Mouse (Mus musculus) neural tube, embryonic 12.5 days (tissue): Measurements from ENCODE around the gene Phyh. TPM values are rescaled to one million over a fixed set of nuclear protein-coding genes. Genes with fewer than 3 reads are reported as not detected.

Experiments
- ATAC-seq: fragments of 200-750 bp; cut with Nextera tagmentation; 2 replicates; pipeline ENCODE4 v1.8.0; 2017; ENCODE audit warnings: low read depth, mild to moderate bottlenecking, moderate TSS enrichment, moderate library complexity; ENCODE audit not compliant: low FRiP score
- H3K27ac ChIP-seq: fragments of 300-500 bp; sonication (generic); 2 replicates; pipeline ENCODE4 v1.5.1; 2016
- H3K27me3 ChIP-seq: fragments of 300-500 bp; sonication (generic); replicated peaks from 2 replicates; pipeline ENCODE4 v1.6.1; 2016; ENCODE audit warnings: mild to moderate bottlenecking
- H3K36me3 ChIP-seq: fragments of 300-500 bp; sonication (generic); 2 replicates; pipeline ENCODE4 v1.6.1; 2016; ENCODE audit warnings: mild to moderate bottlenecking
- H3K4me1 ChIP-seq: fragments of 300-500 bp; sonication (generic); 2 replicates; pipeline ENCODE4 v1.6.1; 2016
- H3K4me2 ChIP-seq: fragments of 300-500 bp; sonication (generic); replicated peaks from 2 replicates; pipeline ENCODE4 v1.6.1; 2016; ENCODE audit warnings: mild to moderate bottlenecking
- H3K4me3 ChIP-seq: fragments of 300-500 bp; sonication (generic); 2 replicates; pipeline ENCODE4 v1.5.1; 2016
- H3K9ac ChIP-seq: fragments of 300-500 bp; sonication (generic); 2 replicates; pipeline ENCODE4 v1.6.1; 2016; ENCODE audit warnings: mild to moderate bottlenecking
- H3K9me3 ChIP-seq: fragments of 300-500 bp; sonication (generic); 2 replicates; pipeline ENCODE4 v1.6.1; 2016; ENCODE audit warnings: mild to moderate bottlenecking
- WGBS: fragments of 180-500 bp; shearing (Covaris S2); methylation state at CpG from one replicate; pipeline ENCODE4 v1.1.7; 2016; 5-methylcytosine and 5-hydroxymethylcytosine counted together
- polyA plus RNA-seq: library from polyadenylated mRNA; unstranded; fragments of >200 nt; fragmentation: Nextera tagmentation; extraction: Ambion mirVana; gene quantifications from 2 replicates; pipeline ENCODE4 v1.2.1, GENCODE M21; 2016

The Phyh gene
- polyA plus RNA-seq, 1 experiment from 2014 or later: 41.6 TPM

DNA sequence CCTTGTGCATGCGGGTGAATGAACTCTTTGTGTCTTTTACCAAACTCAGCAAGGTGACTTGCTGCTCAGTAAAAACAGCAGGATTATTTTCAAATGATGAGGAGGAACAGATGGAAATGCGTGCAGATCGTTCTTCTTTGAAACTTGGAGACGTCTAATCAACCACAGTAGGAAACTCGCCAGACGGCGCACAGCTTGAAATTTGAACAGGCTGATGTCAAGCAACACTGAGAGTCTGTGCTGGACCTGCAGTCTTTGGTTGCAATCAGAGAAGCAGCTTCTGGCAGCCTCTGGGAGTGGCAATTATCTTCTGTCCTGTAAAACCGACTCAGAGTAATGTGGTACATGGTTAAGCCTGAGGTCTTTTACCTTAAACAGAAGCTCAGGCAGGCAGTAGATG lies 59.3 kb downstream of the Phyh start:
- no peaks in the 10 kb centered on the region for H3K9me3 ChIP-seq
- H3K4me2 ChIP-seq: no peak overlapping the region
- WGBS: 46% methylated on average over 8 of the region's 8 CpGs
- no peaks in the 10 kb centered on the region for H3K36me3 ChIP-seq
- no peak overlapping the region for H3K9ac ChIP-seq
- no peak overlapping the region for H3K4me3 ChIP-seq
- H3K27ac ChIP-seq: no peak overlapping the region
- no peaks in the 10 kb centered on the region for H3K27me3 ChIP-seq
- no peak for ATAC-seq
- no peaks in the 10 kb centered on the region for H3K4me1 ChIP-seq

GRCm38 (mm10) chr2:4983987-4984386 lies 65.2 kb downstream of the Phyh start:
- no peaks in the 10 kb centered on the region for H3K4me1 ChIP-seq
- WGBS: 39% methylated on average over 5 of the region's 5 CpGs

DNA sequence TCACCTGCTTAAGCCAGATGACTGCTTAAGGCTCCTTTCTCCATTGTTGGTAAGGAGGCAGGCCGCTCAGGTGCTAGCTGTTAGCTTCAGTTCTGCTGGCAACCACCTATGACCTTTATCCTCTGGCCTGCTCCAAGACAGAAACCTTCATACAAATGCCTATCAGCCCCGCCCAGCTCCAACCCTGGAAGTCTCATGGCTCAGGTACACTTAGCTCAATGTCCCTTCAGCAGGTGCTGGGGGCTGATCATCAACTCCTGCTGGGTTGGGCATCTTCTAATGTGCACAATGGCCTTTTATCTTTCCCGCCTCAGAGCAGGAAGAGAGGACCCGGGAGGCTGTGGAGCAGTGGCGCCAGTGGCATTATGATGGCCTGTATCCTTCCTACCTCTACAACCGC lies 66.2 kb downstream of the Phyh start:
- no peak overlapping the region for H3K4me3 ChIP-seq
- no peak overlapping the region for H3K27ac ChIP-seq
- no peaks in the 10 kb centered on the region for H3K27me3 ChIP-seq
- H3K9ac ChIP-seq: no peak overlapping the region
- no peak for ATAC-seq
- H3K36me3 ChIP-seq: no peaks in the 10 kb centered on the region
- no peaks in the 10 kb centered on the region for H3K9me3 ChIP-seq
- WGBS: 83% methylated on average over 6 of the region's 6 CpGs
- H3K4me2 ChIP-seq: no peak overlapping the region
- no peaks in the 10 kb centered on the region for H3K4me1 ChIP-seq

More at GRCm38 (mm10) chr2:4983987-4984386, 65.2 kb downstream of the Phyh start:
- Histone ChIP-seq H3K27ac (no peak overlapping the region), H3K27me3 (no peaks in the 10 kb centered on the region), H3K4me3 (no peak overlapping the region), H3K9me3 (no peaks in the 10 kb centered on the region), H3K9ac (no peak overlapping the region), H3K36me3 (no peaks in the 10 kb centered on the region), H3K4me2 (no peak overlapping the region)
- no peak for ATAC-seq

- Histone ChIP-seq H3K9me3 (no peaks in the 10 kb centered on the region), H3K27me3 (no peaks in the 10 kb centered on the region), H3K36me3 (peaks cover 12% of the 10 kb centered on the region; the same call in 1 of the 2 replicates), H3K4me1 (no peaks in the 10 kb centered on the region), H3K9ac (no peak overlapping the region), H3K4me3 (no peak overlapping the region), H3K27ac (no peak overlapping the region), H3K4me2 (no peak overlapping the region)
- 88% methylated on average over 4 of the region's 4 CpGs for WGBS
- no peak for ATAC-seq
Observed at GRCm38 (mm10) chr2:4986798-4987197, 68.0 kb downstream of the Phyh start.

DNA sequence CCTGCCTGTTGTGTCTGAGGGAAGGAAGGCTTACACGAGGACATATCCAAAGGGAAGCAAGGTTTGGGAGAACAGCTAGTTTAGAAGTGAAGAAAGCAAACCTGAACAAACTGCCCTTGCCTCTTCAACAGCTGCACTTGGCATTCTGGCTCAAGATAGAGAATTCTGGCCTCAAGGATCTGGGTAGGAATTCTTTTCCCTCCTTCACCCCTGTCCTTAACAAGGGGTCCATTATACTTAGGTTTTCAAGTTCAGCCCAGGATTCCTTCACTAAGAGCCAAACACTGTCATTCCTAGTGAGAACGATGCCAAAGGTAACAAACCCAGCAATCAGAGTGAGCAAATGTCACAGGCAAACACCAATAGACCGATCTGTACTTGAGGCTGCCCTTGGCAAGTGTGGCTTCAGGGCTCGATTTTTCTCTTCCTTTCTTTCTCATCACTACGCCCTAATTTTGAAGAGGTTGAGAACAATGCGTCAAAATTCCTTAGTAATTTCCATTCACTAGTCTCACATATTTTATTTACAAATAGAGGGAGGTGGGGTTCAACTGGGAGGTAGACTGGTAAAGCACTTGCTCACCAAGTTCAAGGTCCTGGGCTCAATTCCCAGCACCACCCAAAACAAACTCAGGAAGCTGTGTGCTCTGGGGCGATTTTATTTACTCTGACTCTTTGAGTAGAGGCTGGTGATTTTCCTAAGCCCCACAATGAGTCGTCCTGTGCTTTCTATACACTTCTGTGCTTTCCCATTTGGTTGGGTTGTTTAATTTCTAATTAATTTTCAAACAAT lies 68.8 kb downstream of the Phyh start:
- H3K4me3 ChIP-seq: no peak overlapping the region
- WGBS: 85% methylated on average over 8 of the region's 8 CpGs
- no peak overlapping the region for H3K27ac ChIP-seq
- no peaks in the 10 kb centered on the region for H3K27me3 ChIP-seq
- peaks cover 15% of the 10 kb centered on the region; the same call in 1 of the 2 replicates for H3K36me3 ChIP-seq
- no peak overlapping the region for H3K4me2 ChIP-seq
- no peaks in the 10 kb centered on the region for H3K9me3 ChIP-seq
- H3K4me1 ChIP-seq: no peaks in the 10 kb centered on the region
- H3K9ac ChIP-seq: no peak overlapping the region
- no peak for ATAC-seq

Other genes starting within 250 kb of the Phyh start
- gene Bend7, start 201.2 kb upstream of the Phyh start, polyA plus RNA-seq: 7.0 TPM in 2 replicates
- 99.5 and 103 TPM in 2 replicates for gene Sephs1, start 37.5 kb upstream of the Phyh start, polyA plus RNA-seq
- gene Ucma, start 57.1 kb downstream of the Phyh start, polyA plus RNA-seq: 0.38 TPM in 1 of 2 replicates, not detected in the other
- 21.7 and 22.9 TPM in 2 replicates for gene Mcm10, start 93.8 kb downstream of the Phyh start, polyA plus RNA-seq
- gene Optn, start 145.0 kb downstream of the Phyh start, polyA plus RNA-seq: 5.2 and 6.1 TPM in 2 replicates
- gene Ccdc3, start 218.8 kb downstream of the Phyh start, polyA plus RNA-seq: 7.8 and 10.9 TPM in 2 replicates